Mouse (Mus musculus): ENCODE data around the gene Gm20479.

Gm20479 gene

GRCm38 (mm10) chr7:27367976-27368375, 10.8 kb upstream of the Gm20479 start:
- DNase-seq (ENCODE audit: low read depth, low spot score): no peak

GRCm38 (mm10) chr7:27366082-27366844, 9.0 kb upstream of the Gm20479 start:
- DNase-seq (ENCODE audit: low read depth, low spot score): no peak

GRCm38 (mm10) chr7:27364379-27364778, 7.2 kb upstream of the Gm20479 start:
- DNase-seq (ENCODE audit: low read depth, low spot score): no peak

GRCm38 (mm10) chr7:27361283-27361946, 4.2 kb upstream of the Gm20479 start:
- DNase-seq (ENCODE audit: low read depth, low spot score): peak; percentile 100

- no peak for DNase-seq (ENCODE audit: low read depth, low spot score)
Observed at GRCm38 (mm10) chr7:27360749-27361148, 3.5 kb upstream of the Gm20479 start.

- no peak for DNase-seq (ENCODE audit: low read depth, low spot score)
Observed at GRCm38 (mm10) chr7:27359706-27360358, 2.6 kb upstream of the Gm20479 start.

- no peak for DNase-seq (ENCODE audit: low read depth, low spot score)
Observed at GRCm38 (mm10) chr7:27359162-27359561, 1.9 kb upstream of the Gm20479 start.

GRCm38 (mm10) chr7:27357595-27357978, 368 bp upstream of the Gm20479 start:
- DNase-seq (ENCODE audit: low read depth, low spot score): no peak

GRCm38 (mm10) chr7:27356248-27356647, 971 bp downstream of the Gm20479 start:
- no peak for DNase-seq (ENCODE audit: low read depth, low spot score)

- DNase-seq (ENCODE audit: low read depth, low spot score): peak; percentile 76
Observed at GRCm38 (mm10) chr7:27355745-27356240, 1.4 kb downstream of the Gm20479 start, which contains the start of gene Shkbp1. TSS of gene Shkbp1 (minus strand) at chr7:27356019.

GRCm38 (mm10) chr7:27355261-27355660, 2.0 kb downstream of the Gm20479 start:
- no peak for DNase-seq (ENCODE audit: low read depth, low spot score)

GRCm38 (mm10) chr7:27354783-27355182, 2.4 kb downstream of the Gm20479 start:
- no peak for DNase-seq (ENCODE audit: low read depth, low spot score)

- no peak for DNase-seq (ENCODE audit: low read depth, low spot score)
Observed at GRCm38 (mm10) chr7:27354144-27354543, 3.1 kb downstream of the Gm20479 start.

- no peak for DNase-seq (ENCODE audit: low read depth, low spot score)
Observed at GRCm38 (mm10) chr7:27345444-27345843, 11.8 kb downstream of the Gm20479 start.

GRCm38 (mm10) chr7:27342595-27342994, 14.6 kb downstream of the Gm20479 start:
- DNase-seq (ENCODE audit: low read depth, low spot score): no peak

- DNase-seq (ENCODE audit: low read depth, low spot score): no peak
Observed at GRCm38 (mm10) chr7:27339519-27339918, 17.7 kb downstream of the Gm20479 start.

GRCm38 (mm10) chr7:27339114-27339513, 18.1 kb downstream of the Gm20479 start:
- no peak for DNase-seq (ENCODE audit: low read depth, low spot score)

GRCm38 (mm10) chr7:27337175-27337853, 19.9 kb downstream of the Gm20479 start, which contains the start of gene Ltbp4:
TSS of gene Ltbp4 (minus strand) at chr7:27337692.
- no peak for DNase-seq (ENCODE audit: low read depth, low spot score)

- peak; percentile 88 for DNase-seq (ENCODE audit: low read depth, low spot score)
Observed at GRCm38 (mm10) chr7:27335928-27336823, 21.0 kb downstream of the Gm20479 start.

- no peak for DNase-seq (ENCODE audit: low read depth, low spot score)
Observed at GRCm38 (mm10) chr7:27335011-27335720, 22.1 kb downstream of the Gm20479 start.
